Mouse (Mus musculus) lung, postnatal 10 days (tissue): ENCODE measurements at regions not wholly inside any gene's neighbourhood (a gene's known extent, or its start where the extent isn't known, plus 50 kb on each side); places are given as distances from the start of the nearest gene placed in this dataset.

Experiments
- DNase-seq: peaks from one replicate; pipeline ENCODE4 v3.0.0; 2021

- DNase-seq = no peak
Observed at GRCm38 (mm10) chr2:124792633-124793036, 275.3 kb upstream of the Slc24a5 start.

- DNase-seq = no peak
Observed at GRCm38 (mm10) chr2:124811709-124812108, 256.2 kb upstream of the Slc24a5 start.

- DNase-seq = no peak
Observed at GRCm38 (mm10) chr2:124816814-124817213, 251.1 kb upstream of the Slc24a5 start.

GRCm38 (mm10) chr2:124819846-124820245 is 248.1 kb upstream of the Slc24a5 start:
- no peak for DNase-seq

- no peak for DNase-seq
Observed at GRCm38 (mm10) chr2:124820821-124821220, 247.1 kb upstream of the Slc24a5 start.

GRCm38 (mm10) chr2:124821366-124821765 is 246.6 kb upstream of the Slc24a5 start:
- no peak for DNase-seq

- peak; percentile 69 for DNase-seq
Observed at GRCm38 (mm10) chr2:124848812-124849211, 219.1 kb upstream of the Slc24a5 start.

GRCm38 (mm10) chr2:124858504-124858903 is 209.4 kb upstream of the Slc24a5 start:
- DNase-seq = peak; percentile 94

- peak; percentile 4 for DNase-seq
Observed at GRCm38 (mm10) chr2:124888209-124888608, 179.7 kb upstream of the Slc24a5 start.

GRCm38 (mm10) chr2:124895002-124895401 is 172.9 kb upstream of the Slc24a5 start:
- DNase-seq = no peak

- no peak for DNase-seq
Observed at GRCm38 (mm10) chr2:124903556-124903955, 164.4 kb upstream of the Slc24a5 start.

- DNase-seq = peak; percentile 40
Observed at GRCm38 (mm10) chr2:124905076-124905475, 162.8 kb upstream of the Slc24a5 start.

- DNase-seq = peak; percentile 4
Observed at GRCm38 (mm10) chr2:124918986-124919761, 148.8 kb upstream of the Slc24a5 start.

- DNase-seq = peak; percentile 31
Observed at GRCm38 (mm10) chr2:124919762-124920255, 148.1 kb upstream of the Slc24a5 start.

GRCm38 (mm10) chr2:124920265-124920664 is 147.7 kb upstream of the Slc24a5 start:
- DNase-seq = peak; percentile 65

GRCm38 (mm10) chr2:124927882-124928758 is 139.8 kb upstream of the Slc24a5 start:
- DNase-seq = peak; percentile 81

GRCm38 (mm10) chr2:124928759-124929113 is 139.2 kb upstream of the Slc24a5 start:
- DNase-seq = no peak

- no peak for DNase-seq
Observed at GRCm38 (mm10) chr2:124930719-124931118, 137.2 kb upstream of the Slc24a5 start.

GRCm38 (mm10) chr2:124932566-124932965 is 135.4 kb upstream of the Slc24a5 start:
- DNase-seq = no peak

GRCm38 (mm10) chr2:124933876-124934275 is 134.0 kb upstream of the Slc24a5 start:
- DNase-seq = no peak

GRCm38 (mm10) chr2:124948263-124948781 is 119.6 kb upstream of the Slc24a5 start:
- DNase-seq = no peak

- peak; percentile 29 for DNase-seq
Observed at GRCm38 (mm10) chr2:124948812-124949211, 119.1 kb upstream of the Slc24a5 start.

GRCm38 (mm10) chr2:124952212-124952611 is 115.7 kb upstream of the Slc24a5 start:
- no peak for DNase-seq
